Mouse (Mus musculus) embryonic facial prominence, embryonic 14.5 days (tissue): Measurements from ENCODE around the gene Nmi. TPM values are rescaled to one million over a fixed set of nuclear protein-coding genes. Genes with fewer than 3 reads are reported as not detected.
A peak's percentile ranks its signal among the peaks of the same experiment; 100 is the strongest.

Source experiments
- ATAC-seq: fragments of 200-750 bp; cut with Nextera tagmentation; 2 replicates; pipeline ENCODE4 v1.8.0; 2017; ENCODE audit warnings: low read depth, moderate number of reproducible peaks, moderate TSS enrichment
- DNase-seq: peaks from one replicate; pipeline ENCODE4 v3.0.0-alpha.2; 2015; ENCODE audit warnings: low spot score
- H3K27ac ChIP-seq: fragments of 300-500 bp; sonication (generic); replicated peaks from 2 replicates; pipeline ENCODE4 v1.5.1; 2014; ENCODE audit warnings: low read depth, mild to moderate bottlenecking, low read length, moderate library complexity
- H3K27me3 ChIP-seq: fragments of 300-500 bp; sonication (generic); replicated peaks from 2 replicates; pipeline ENCODE4 v1.6.1; 2014; ENCODE audit warnings: low read length; ENCODE audit not compliant: control insufficient read depth, insufficient read depth
- H3K36me3 ChIP-seq: fragments of 300-500 bp; sonication (generic); 2 replicates; pipeline ENCODE4 v1.6.1; 2014; ENCODE audit warnings: low read length, mixed read lengths; ENCODE audit not compliant: control insufficient read depth, insufficient read depth
- H3K4me1 ChIP-seq: fragments of 300-500 bp; sonication (generic); 2 replicates; pipeline ENCODE4 v1.6.1; 2014; ENCODE audit warnings: antibody characterized with exemption, low read length; ENCODE audit not compliant: control insufficient read depth, insufficient read depth
- H3K4me2 ChIP-seq: fragments of 300-500 bp; sonication (generic); 2 replicates; pipeline ENCODE4 v1.6.1; 2014; ENCODE audit warnings: low read depth, mild to moderate bottlenecking, low read length, moderate library complexity, mixed read lengths
- H3K4me3 ChIP-seq: fragments of 300-500 bp; sonication (generic); 2 replicates; pipeline ENCODE4 v1.5.1; 2014; ENCODE audit warnings: low read depth, mild to moderate bottlenecking, low read length
- H3K9ac ChIP-seq: fragments of 300-500 bp; sonication (generic); 2 replicates; pipeline ENCODE4 v1.6.1; 2014; ENCODE audit warnings: low read depth, mild to moderate bottlenecking, low read length, moderate library complexity, mixed read lengths
- H3K9me3 ChIP-seq: fragments of 300-500 bp; sonication (generic); 2 replicates; pipeline ENCODE4 v1.6.1; 2016; ENCODE audit warnings: low read length; ENCODE audit not compliant: control insufficient read depth
- WGBS: fragments of 180-500 bp; shearing (Covaris S2); extraction: QIAGEN DNeasy Blood & Tissue Kit; methylation state at CpG from one replicate; pipeline ENCODE4 v1.1.7; 2014; 5-methylcytosine and 5-hydroxymethylcytosine counted together
- polyA plus RNA-seq: library from polyadenylated mRNA; unstranded; fragments of >200 nt; fragmentation: Nextera tagmentation; extraction: Ambion mirVana; gene quantifications from 2 replicates; pipeline ENCODE4 v1.2.1, GENCODE M21; 2014

The Nmi gene
- polyA plus RNA-seq, 1 experiment from 2014 or later, result 12.9 TPM

GRCm38 (mm10) chr2:51989559-51989958 is 16.3 kb upstream of the Nmi start:
- 72% methylated on average over 2 of the region's 2 CpGs for WGBS
- ATAC-seq, result no peak
- H3K4me3 ChIP-seq, result no peak overlapping the region
- H3K9ac ChIP-seq, result no peak overlapping the region
- H3K4me2 ChIP-seq, result no peak overlapping the region
- H3K36me3 ChIP-seq, result no peaks in the 10 kb centered on the region
- no peak overlapping the region for H3K27ac ChIP-seq
- no peak for DNase-seq
- no peaks in the 10 kb centered on the region for H3K27me3 ChIP-seq
- H3K9me3 ChIP-seq, result no peaks in the 10 kb centered on the region
- H3K4me1 ChIP-seq, result no peaks in the 10 kb centered on the region

GRCm38 (mm10) chr2:51986695-51987094 is 13.4 kb upstream of the Nmi start:
- H3K27ac ChIP-seq, result no peak overlapping the region
- H3K36me3 ChIP-seq, result no peaks in the 10 kb centered on the region
- 77% methylated on average over 5 of the region's 5 CpGs for WGBS
- DNase-seq, result no peak
- H3K4me2 ChIP-seq, result no peak overlapping the region
- no peak for ATAC-seq
- H3K4me1 ChIP-seq, result peaks cover 5% of the 10 kb centered on the region; the same call in 1 of the 2 replicates
- no peak overlapping the region for H3K9ac ChIP-seq
- no peaks in the 10 kb centered on the region for H3K27me3 ChIP-seq
- H3K9me3 ChIP-seq, result no peaks in the 10 kb centered on the region
- no peak overlapping the region for H3K4me3 ChIP-seq

DNA sequence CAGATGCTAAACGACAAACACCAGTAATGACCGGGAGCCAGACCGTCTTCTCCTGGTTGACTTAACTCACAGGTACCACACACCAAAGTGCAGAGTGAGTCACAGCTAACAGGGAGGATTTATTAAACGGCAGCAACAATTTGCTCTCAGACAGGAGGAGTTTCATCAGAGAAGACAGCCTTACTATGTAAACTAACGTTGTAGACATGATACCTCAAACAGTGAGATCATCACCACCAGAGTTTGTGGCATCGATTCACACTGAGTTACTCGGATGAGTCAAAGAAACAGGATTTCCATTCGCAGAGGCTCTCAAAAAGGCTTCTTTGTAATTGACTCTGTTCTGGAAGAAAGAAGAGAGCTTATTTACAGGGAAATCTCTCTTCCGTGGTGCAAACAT is 12.9 kb upstream of the Nmi start:
- H3K4me2 ChIP-seq, result no peak overlapping the region
- H3K27ac ChIP-seq, result no peak overlapping the region
- H3K27me3 ChIP-seq, result no peaks in the 10 kb centered on the region
- WGBS, result 61% methylated on average over 9 of the region's 9 CpGs
- ATAC-seq (no peak), DNase-seq (no peak)
- no peak overlapping the region for H3K4me3 ChIP-seq
- no peak overlapping the region for H3K9ac ChIP-seq
- no peaks in the 10 kb centered on the region for H3K36me3 ChIP-seq
- H3K9me3 ChIP-seq, result no peaks in the 10 kb centered on the region
- H3K4me1 ChIP-seq, result peaks cover 9% of the 10 kb centered on the region

- no peaks in the 10 kb centered on the region for H3K9me3 ChIP-seq
- H3K4me3 ChIP-seq, result no peak overlapping the region
- H3K4me2 ChIP-seq, result no peak overlapping the region
- ATAC-seq (no peak), DNase-seq (no peak)
- no peaks in the 10 kb centered on the region for H3K27me3 ChIP-seq
- H3K36me3 ChIP-seq, result no peaks in the 10 kb centered on the region
- WGBS, result 91% methylated on average over 10 of the region's 10 CpGs
- no peak overlapping the region for H3K9ac ChIP-seq
- no peak overlapping the region for H3K27ac ChIP-seq
- peaks cover 9% of the 10 kb centered on the region for H3K4me1 ChIP-seq
Observed at GRCm38 (mm10) chr2:51985241-51985640, 11.9 kb upstream of the Nmi start.

GRCm38 (mm10) chr2:51982288-51982687 is 9.0 kb upstream of the Nmi start:
- Histone ChIP-seq H3K4me1 (peaks cover 9% of the 10 kb centered on the region), H3K4me2 (no peak overlapping the region), H3K36me3 (no peaks in the 10 kb centered on the region), H3K4me3 (no peak overlapping the region), H3K9me3 (peaks cover 10% of the 10 kb centered on the region; the same call in 1 of the 2 replicates), H3K27ac (no peak overlapping the region), H3K9ac (no peak overlapping the region), H3K27me3 (no peaks in the 10 kb centered on the region)
- ATAC-seq, result no peak
- peak; percentile 13 for DNase-seq
- WGBS, result 64% methylated on average over 13 of the region's 13 CpGs

DNA sequence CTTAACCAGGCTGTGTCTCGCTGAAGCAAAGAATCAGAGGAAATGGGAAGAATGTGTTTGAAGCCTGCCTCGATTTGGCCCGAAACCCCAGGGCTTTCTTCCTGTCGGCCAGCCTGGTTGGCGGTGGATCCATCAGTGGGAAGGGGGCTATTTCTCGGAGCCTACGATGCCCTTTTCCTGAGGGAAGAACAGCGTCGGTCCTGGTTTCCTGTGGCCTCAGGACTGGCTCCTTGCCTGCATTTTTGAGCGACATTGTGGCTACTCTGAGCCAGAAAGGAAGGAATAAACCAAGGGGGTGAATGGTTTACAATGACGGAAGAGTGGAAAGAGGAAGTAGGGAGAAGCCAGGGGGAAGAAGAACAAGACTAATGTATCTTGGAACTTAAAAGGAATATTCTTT is 8.3 kb upstream of the Nmi start:
- DNase-seq (peak; percentile 38), ATAC-seq (0 out of 2 replicates have a peak, but pooled peaks have one; percentile 26)
- Histone ChIP-seq H3K36me3 (no peaks in the 10 kb centered on the region), H3K9ac (peak overlapping the region; percentile 41; the same call in 1 of the 2 replicates), H3K4me1 (peaks cover 9% of the 10 kb centered on the region), H3K27me3 (no peaks in the 10 kb centered on the region), H3K9me3 (peaks cover 10% of the 10 kb centered on the region; the same call in 1 of the 2 replicates), H3K4me3 (peak overlapping the region; percentile 18), H3K4me2 (peak overlapping the region; percentile 48), H3K27ac (peak overlapping the region; percentile 22; the same call in 1 of the 2 replicates)
- WGBS, result 22% methylated on average over 11 of the region's 11 CpGs

DNA sequence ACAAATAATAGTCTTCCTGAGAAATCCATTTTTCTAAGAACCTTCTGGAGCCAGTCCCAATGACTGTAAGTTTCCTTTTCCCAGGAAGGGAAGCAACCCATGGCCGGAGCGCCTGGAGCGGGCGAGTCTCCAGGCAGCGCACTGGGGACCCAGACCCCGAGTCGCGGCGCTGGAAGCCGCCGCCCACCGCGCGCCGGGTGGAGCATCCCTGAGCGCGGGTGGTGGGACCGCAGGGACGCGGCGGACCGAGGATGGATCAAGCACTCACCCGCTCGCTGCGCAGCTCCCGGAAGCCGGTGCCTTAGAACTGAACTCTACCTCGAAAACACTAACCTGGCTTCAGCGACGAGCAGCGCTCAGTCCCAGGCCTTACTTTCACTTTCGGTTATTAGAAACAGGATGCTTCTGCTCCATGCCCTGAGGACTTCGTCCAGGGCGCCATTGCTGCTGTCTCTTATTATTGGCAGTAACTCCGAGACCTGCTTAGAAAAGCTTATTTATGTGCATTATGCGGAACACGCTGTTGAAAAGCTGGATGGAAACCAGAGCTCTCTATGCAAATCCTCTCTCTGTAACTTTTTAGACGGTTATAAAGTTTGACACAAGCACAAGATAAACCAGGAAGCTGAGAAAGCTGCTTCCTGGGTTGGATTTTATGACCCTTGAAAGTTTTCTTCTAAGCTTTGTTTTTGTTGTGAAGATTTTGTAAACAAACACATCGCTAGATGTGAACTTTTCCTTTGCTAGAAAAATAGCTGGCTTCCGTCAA is 469 bp downstream of the Nmi start:
- DNase-seq, result peak; percentile 86
- Histone ChIP-seq H3K4me2 (peak overlapping the region; percentile 79), H3K4me1 (no peaks in the 10 kb centered on the region), H3K36me3 (no peaks in the 10 kb centered on the region), H3K27ac (peak overlapping the region; percentile 93), H3K27me3 (no peaks in the 10 kb centered on the region), H3K9ac (peak overlapping the region; percentile 77), H3K9me3 (peaks cover 4% of the 10 kb centered on the region; the same call in 1 of the 2 replicates), H3K4me3 (peak overlapping the region; percentile 69)
- WGBS, result 2% methylated on average over 39 of the region's 40 CpGs
- peak; percentile 83 for ATAC-seq

DNA sequence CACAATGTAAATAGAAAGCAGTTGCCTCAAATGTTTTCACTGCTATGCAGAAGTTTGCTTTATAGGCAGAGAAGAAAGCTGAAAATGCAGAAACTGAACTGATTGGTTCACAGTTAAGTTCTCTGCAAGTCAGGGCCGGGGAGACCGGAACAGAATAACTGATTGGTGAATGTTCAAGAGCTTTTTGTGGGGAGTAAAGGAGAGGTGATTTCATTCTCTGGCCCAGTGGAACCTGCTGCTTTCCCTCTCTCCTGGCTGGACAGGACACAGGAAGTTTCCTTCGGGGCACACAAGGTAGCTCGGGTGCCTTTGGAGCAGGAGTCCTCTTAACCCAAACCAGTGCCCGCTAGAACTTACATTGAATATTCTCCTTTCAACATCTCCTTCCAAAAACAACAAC is 1.2 kb downstream of the Nmi start:
- Histone ChIP-seq H3K27ac (peak overlapping the region; percentile 93; the same call in 1 of the 2 replicates), H3K9ac (peak overlapping the region; percentile 77), H3K4me2 (peak overlapping the region; percentile 79), H3K9me3 (peaks cover 4% of the 10 kb centered on the region; the same call in 1 of the 2 replicates), H3K4me1 (no peaks in the 10 kb centered on the region), H3K36me3 (no peaks in the 10 kb centered on the region), H3K4me3 (peak overlapping the region; percentile 69), H3K27me3 (no peaks in the 10 kb centered on the region)
- WGBS, result 32% methylated on average over 5 of the region's 5 CpGs
- ATAC-seq (peak; percentile 23; the same call in 1 of the 2 replicates), DNase-seq (peak; percentile 63)

DNA sequence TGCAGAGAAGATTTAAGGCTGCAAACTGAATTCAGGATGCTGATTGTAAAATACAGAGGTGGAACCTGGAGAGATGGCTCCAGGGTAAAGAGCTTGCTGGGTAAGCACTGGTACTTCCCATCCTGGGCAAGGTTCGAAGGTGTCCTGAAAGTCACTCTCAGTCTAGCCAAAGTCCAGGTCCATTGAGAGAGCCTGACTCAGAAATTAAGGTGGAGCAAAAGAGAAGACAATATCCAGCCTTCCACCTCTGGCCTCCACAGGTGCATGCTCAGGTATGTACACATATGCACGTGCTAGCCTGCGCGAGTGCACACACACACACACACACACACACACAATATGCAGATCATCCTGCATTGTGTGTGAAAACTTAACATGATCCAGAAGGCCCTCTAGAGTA is 2.4 kb downstream of the Nmi start:
- Histone ChIP-seq H3K4me3 (no peak overlapping the region), H3K4me1 (no peaks in the 10 kb centered on the region), H3K27me3 (no peaks in the 10 kb centered on the region), H3K36me3 (no peaks in the 10 kb centered on the region), H3K9ac (no peak overlapping the region), H3K9me3 (peaks cover 4% of the 10 kb centered on the region; the same call in 1 of the 2 replicates), H3K27ac (no peak overlapping the region), H3K4me2 (no peak overlapping the region)
- 100% methylated on average over 4 of the region's 4 CpGs for WGBS
- no peak for ATAC-seq
- DNase-seq, result no peak
